Mouse (Mus musculus): ENCODE results near the gene Ap3b1.

GRCm38 (mm10) chr13:94560878-94561277, 202.1 kb downstream of the Ap3b1 start:
- TF ChIP-seq CTCF (IDR thresholded peaks at IDR 0.05; ENCODE audit: low read depth, low read length): no peak
- TF ChIP-seq POLR2A (IDR thresholded peaks at IDR 0.05; ENCODE audit: insufficient read depth, low read length): no peak
